Mouse (Mus musculus): Measurements from ENCODE around the gene Mkrn3. TPM values are rescaled to one million over a fixed set of nuclear protein-coding genes. Genes with fewer than 3 reads are reported as not detected.

Mkrn3 gene
- total and polyA plus RNA-seq, 3 experiments: 0.23 to 0.30 (median 0.27) TPM

DNA sequence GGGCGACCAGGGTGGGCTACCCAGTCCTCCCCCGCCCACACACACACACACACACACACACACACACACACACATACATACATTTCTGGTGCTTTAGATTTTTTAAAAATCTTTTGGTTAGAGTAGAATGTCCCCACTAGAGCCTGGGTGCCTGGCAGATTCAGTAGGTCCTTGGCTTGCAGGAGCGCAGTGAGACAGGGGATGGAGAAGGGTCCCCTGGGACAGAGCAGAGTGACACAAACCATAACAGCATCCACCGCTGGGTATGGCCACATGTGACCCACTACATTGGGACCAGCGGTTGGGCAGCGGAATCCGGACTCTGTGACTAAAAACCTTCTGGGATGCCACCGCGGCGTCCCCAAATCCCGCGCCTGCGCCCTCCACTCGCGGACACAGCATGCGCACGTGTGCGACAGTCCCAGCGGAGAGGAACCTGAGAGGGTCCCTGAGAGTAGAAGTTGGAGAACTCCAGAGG, 13.3 kb downstream of the Mkrn3 start:
- no peak overlapping the region for H3K4me3 ChIP-seq
- TF ChIP-seq CTCF (IDR thresholded peaks at IDR 0.05) (no peak), POLR2A (IDR thresholded peaks at IDR 0.05; ENCODE audit: insufficient read depth, low read depth, low read length) (no peak), EP300 (IDR thresholded peaks at IDR 0.05; ENCODE audit: insufficient read depth, low read depth, low read length) (no peak)
- no peaks in the 10 kb centered on the region for H3K79me2 ChIP-seq (replicated peaks; ENCODE audit: control insufficient read depth, insufficient read depth, low read length)
- H3K4me1 ChIP-seq (ENCODE audit: control insufficient read depth, insufficient read depth, low read length): no peaks in the 10 kb centered on the region
- no peaks in the 10 kb centered on the region for H3K36me3 ChIP-seq (ENCODE audit: control insufficient read depth, insufficient read depth, low read length)
- DNase-seq: no peak
- H3K27ac ChIP-seq: no peak overlapping the region
- H3K9ac ChIP-seq (ENCODE audit: low read depth, low read length): no peak overlapping the region
- H3K27me3 ChIP-seq (ENCODE audit: control insufficient read depth, insufficient read depth, low read length): peaks cover 3% of the 10 kb centered on the region
- intact Hi-C loops (cut with DNase I): no loop called here
- WGBS: 49% methylated on average over 19 of the region's 19 CpGs

DNA sequence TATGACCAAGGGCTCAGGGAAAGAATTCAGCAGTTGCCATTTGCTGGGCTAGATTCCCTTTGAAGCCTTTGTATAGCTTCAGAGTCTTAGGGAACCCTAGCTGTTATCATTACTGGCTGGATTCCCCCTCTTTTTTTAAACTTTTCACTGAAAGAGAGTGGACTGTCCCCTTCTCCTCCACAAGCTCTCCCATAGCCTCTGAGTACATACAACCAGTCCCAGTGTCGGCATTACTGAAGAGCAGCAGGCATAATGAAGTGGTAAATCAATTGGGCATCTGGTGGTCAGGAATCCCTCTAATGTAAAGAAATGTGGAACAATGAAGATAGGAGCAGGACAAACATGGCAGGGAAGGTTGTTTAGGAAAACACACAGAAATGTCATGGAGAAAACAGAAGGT, 27.7 kb downstream of the Mkrn3 start:
- DNase-seq: no peak
- H3K27ac ChIP-seq: no peak overlapping the region
- WGBS: 38% methylated on average over 1 of the region's 1 CpGs
- no peaks in the 10 kb centered on the region for H3K36me3 ChIP-seq (ENCODE audit: control insufficient read depth, insufficient read depth, low read length)
- H3K27me3 ChIP-seq (ENCODE audit: control insufficient read depth, insufficient read depth, low read length): no peaks in the 10 kb centered on the region
- no peak for TF ChIP-seq EP300 (IDR thresholded peaks at IDR 0.05; ENCODE audit: insufficient read depth, low read depth, low read length)
- no peaks in the 10 kb centered on the region for H3K79me2 ChIP-seq (replicated peaks; ENCODE audit: control insufficient read depth, insufficient read depth, low read length)
- intact Hi-C loops (cut with DNase I): no loop called here
- no peak overlapping the region for H3K4me3 ChIP-seq
- no peaks in the 10 kb centered on the region for H3K4me1 ChIP-seq (ENCODE audit: control insufficient read depth, insufficient read depth, low read length)
- H3K9ac ChIP-seq (ENCODE audit: low read depth, low read length): no peak overlapping the region

DNA sequence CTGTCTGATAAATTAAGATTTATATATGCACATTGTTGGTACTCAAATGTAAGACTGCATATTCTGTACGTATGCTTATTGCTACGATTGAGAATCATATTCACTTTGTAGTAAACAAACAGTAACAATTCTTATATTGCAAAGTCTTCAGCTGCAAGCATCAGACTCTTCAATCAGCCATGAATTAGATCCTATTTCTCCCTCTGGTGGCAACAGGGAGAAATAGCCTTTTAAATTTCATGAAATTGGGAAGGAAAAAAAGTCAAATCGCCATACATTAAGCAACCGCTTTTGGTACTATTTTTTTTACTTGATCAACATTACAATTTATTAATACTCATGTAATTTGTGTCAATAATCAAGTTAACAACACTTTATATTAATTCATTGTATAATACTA, 31.6 kb downstream of the Mkrn3 start:
- no peaks in the 10 kb centered on the region for H3K27me3 ChIP-seq (ENCODE audit: control insufficient read depth, insufficient read depth, low read length)
- TF ChIP-seq EP300 (IDR thresholded peaks at IDR 0.05; ENCODE audit: insufficient read depth, low read depth, low read length): no peak
- no peak for TF ChIP-seq POLR2A (IDR thresholded peaks at IDR 0.05; ENCODE audit: insufficient read depth, low read depth, low read length)
- peak; percentile 51 for TF ChIP-seq CTCF (IDR thresholded peaks at IDR 0.05)
- no peaks in the 10 kb centered on the region for H3K79me2 ChIP-seq (replicated peaks; ENCODE audit: control insufficient read depth, insufficient read depth, low read length)
- H3K4me3 ChIP-seq: no peak overlapping the region
- H3K27ac ChIP-seq: no peak overlapping the region
- H3K4me1 ChIP-seq (ENCODE audit: control insufficient read depth, insufficient read depth, low read length): no peaks in the 10 kb centered on the region
- DNase-seq: no peak
- intact Hi-C loops (cut with DNase I): no loop called here
- H3K36me3 ChIP-seq (ENCODE audit: control insufficient read depth, insufficient read depth, low read length): no peaks in the 10 kb centered on the region
- no peak overlapping the region for H3K9ac ChIP-seq (ENCODE audit: low read depth, low read length)
- 35% methylated on average over 4 of the region's 4 CpGs for WGBS

DNA sequence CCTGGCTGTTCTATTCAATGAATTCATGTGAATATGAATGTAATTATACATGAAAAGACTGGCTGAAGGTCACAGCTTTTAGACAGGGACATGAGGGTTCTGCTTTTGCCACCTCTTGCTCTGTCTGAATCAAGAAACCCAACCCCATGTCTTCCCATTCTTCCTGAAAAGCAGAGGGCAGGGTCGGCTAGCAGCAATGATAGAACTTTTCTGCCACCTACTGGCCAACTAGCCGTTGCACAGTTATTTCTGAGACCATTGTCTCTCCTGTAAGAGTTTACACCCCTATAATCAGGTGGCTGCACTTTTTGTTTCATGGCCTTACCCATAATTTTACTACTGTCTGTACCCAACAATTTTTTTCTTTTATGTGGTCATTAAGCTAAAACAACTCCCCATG, 37.5 kb downstream of the Mkrn3 start:
- no peak for DNase-seq
- Histone ChIP-seq H3K79me2 (replicated peaks; ENCODE audit: control insufficient read depth, insufficient read depth, low read length) (no peaks in the 10 kb centered on the region), H3K4me1 (ENCODE audit: control insufficient read depth, insufficient read depth, low read length) (no peaks in the 10 kb centered on the region), H3K27ac (no peak overlapping the region), H3K27me3 (ENCODE audit: control insufficient read depth, insufficient read depth, low read length) (no peaks in the 10 kb centered on the region), H3K9ac (ENCODE audit: low read depth, low read length) (no peak overlapping the region), H3K36me3 (ENCODE audit: control insufficient read depth, insufficient read depth, low read length) (no peaks in the 10 kb centered on the region), H3K4me3 (no peak overlapping the region)
- WGBS: 10% methylated on average over 2 of the region's 2 CpGs
- TF ChIP-seq EP300 (IDR thresholded peaks at IDR 0.05; ENCODE audit: insufficient read depth, low read depth, low read length): no peak
- TF ChIP-seq CTCF (IDR thresholded peaks at IDR 0.05): peak; percentile 80
- intact Hi-C loops (cut with DNase I): loop anchor here (2.0 kb wide), 1 partner anchor 154 kb away; no protein-coding TSS in a partner anchor

DNA sequence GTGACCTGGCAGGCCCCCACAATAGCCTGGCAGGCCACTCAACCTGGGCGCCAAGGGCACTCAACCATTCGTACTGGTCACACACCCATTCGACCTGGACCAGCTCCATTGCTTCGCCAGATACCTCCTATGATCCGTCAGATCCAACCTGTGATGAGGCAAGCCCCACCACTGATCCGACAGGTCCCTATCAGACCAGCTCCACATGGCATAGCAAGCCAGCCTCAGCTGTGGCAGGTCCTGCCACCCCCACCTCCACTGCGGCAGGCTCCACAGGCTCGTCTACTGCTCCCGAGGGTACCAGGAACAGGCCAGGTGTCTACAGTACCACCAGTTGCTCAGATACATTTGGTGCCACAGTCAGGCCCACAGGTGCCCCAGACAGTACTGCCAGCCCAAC, 41.4 kb downstream of the Mkrn3 start:
- H3K9ac ChIP-seq (ENCODE audit: low read depth, low read length): no peak overlapping the region
- H3K4me3 ChIP-seq: no peak overlapping the region
- no peaks in the 10 kb centered on the region for H3K79me2 ChIP-seq (replicated peaks; ENCODE audit: control insufficient read depth, insufficient read depth, low read length)
- TF ChIP-seq POLR2A (IDR thresholded peaks at IDR 0.05; ENCODE audit: insufficient read depth, low read depth, low read length): no peak
- TF ChIP-seq CTCF (IDR thresholded peaks at IDR 0.05): no peak
- TF ChIP-seq EP300 (IDR thresholded peaks at IDR 0.05; ENCODE audit: insufficient read depth, low read depth, low read length): no peak
- peaks cover 1% of the 10 kb centered on the region; the same call in 1 of the 2 replicates for H3K27me3 ChIP-seq (ENCODE audit: control insufficient read depth, insufficient read depth, low read length)
- WGBS: 88% methylated on average over 9 of the region's 9 CpGs
- no peaks in the 10 kb centered on the region for H3K4me1 ChIP-seq (ENCODE audit: control insufficient read depth, insufficient read depth, low read length)
- H3K36me3 ChIP-seq (ENCODE audit: control insufficient read depth, insufficient read depth, low read length): no peaks in the 10 kb centered on the region
- DNase-seq: no peak
- intact Hi-C loops (cut with DNase I): no loop called here
- no peak overlapping the region for H3K27ac ChIP-seq

DNA sequence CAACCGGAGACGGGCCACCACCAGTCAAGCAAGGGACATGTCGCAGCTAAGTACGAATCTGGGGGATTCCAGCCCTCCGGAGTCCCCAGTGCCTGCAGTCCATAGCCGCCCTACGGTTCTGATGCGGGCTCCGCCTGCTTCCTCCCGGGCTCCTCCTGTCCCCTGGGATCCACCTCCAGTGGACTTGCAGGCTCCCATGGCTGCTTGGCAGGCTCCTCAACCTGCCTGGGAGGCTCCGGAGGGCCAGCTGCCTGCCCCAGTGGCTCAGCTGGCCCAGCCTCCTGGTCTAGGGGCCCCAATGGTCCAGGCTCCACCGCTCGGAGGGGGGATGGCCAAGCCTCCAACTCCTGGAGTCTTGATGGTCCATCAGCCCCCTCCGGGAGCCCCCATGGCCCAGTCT, 42.6 kb downstream of the Mkrn3 start:
- 32% methylated on average over 14 of the region's 14 CpGs for WGBS
- no peak overlapping the region for H3K9ac ChIP-seq (ENCODE audit: low read depth, low read length)
- H3K36me3 ChIP-seq (ENCODE audit: control insufficient read depth, insufficient read depth, low read length): no peaks in the 10 kb centered on the region
- no peaks in the 10 kb centered on the region for H3K4me1 ChIP-seq (ENCODE audit: control insufficient read depth, insufficient read depth, low read length)
- no peak overlapping the region for H3K4me3 ChIP-seq
- peak in 1 of 2 experiments; percentile 17 for DNase-seq
- no peaks in the 10 kb centered on the region for H3K79me2 ChIP-seq (replicated peaks; ENCODE audit: control insufficient read depth, insufficient read depth, low read length)
- no peak overlapping the region for H3K27ac ChIP-seq
- intact Hi-C loops (cut with DNase I): no loop called here
- peaks cover 1% of the 10 kb centered on the region; the same call in 1 of the 2 replicates for H3K27me3 ChIP-seq (ENCODE audit: control insufficient read depth, insufficient read depth, low read length)
- TF ChIP-seq CTCF (IDR thresholded peaks at IDR 0.05): no peak
- no peak for TF ChIP-seq POLR2A (IDR thresholded peaks at IDR 0.05; ENCODE audit: insufficient read depth, low read depth, low read length)
- no peak for TF ChIP-seq EP300 (IDR thresholded peaks at IDR 0.05; ENCODE audit: insufficient read depth, low read depth, low read length)
